Mouse (Mus musculus) lung, adult 2 months (tissue): Measurements from ENCODE around the gene Hoxb8.

Experiments used
- CTCF ChIP-seq: fragments of 200-500 bp; IDR thresholded peaks from 2 replicates; pipeline ENCODE4 v1.5.1; 2011; ENCODE audit warnings: mild to moderate bottlenecking, low read length, control low read depth; ENCODE audit not compliant: insufficient read depth
- POLR2A ChIP-seq: fragments of 200-500 bp; IDR thresholded peaks from 2 replicates; pipeline ENCODE4 v1.6.1; 2011; ENCODE audit warnings: low read depth, mild to moderate bottlenecking, control low read depth, low read length, borderline replicate concordance; ENCODE audit errors: extremely low read depth

- TF ChIP-seq POLR2A (no peak), CTCF (no peak)
Measured at GRCm38 (mm10) chr11:96334002-96334364, 52.3 kb downstream of the Hoxb8 start.
